Mouse (Mus musculus) urinary bladder, adult 18-20 months (tissue): ENCODE results near the gene Lgr6.

Source experiments
- DNase-seq, 2 experiments: peaks; one replicate each; pipeline ENCODE4 v3.0.0; 2022; ENCODE audit warnings: low spot score in 2 of 2, mixed read lengths in 2 of 2

The Lgr6 gene

GRCm38 (mm10) chr1:135079021-135079420 lies 26.1 kb downstream of the Lgr6 start:
- no peak for DNase-seq

GRCm38 (mm10) chr1:135076470-135076869 lies 28.6 kb downstream of the Lgr6 start:
- DNase-seq = no peak

- DNase-seq = no peak
Measured at GRCm38 (mm10) chr1:135075270-135075669, 29.8 kb downstream of the Lgr6 start.

- no peak for DNase-seq
Measured at GRCm38 (mm10) chr1:135072643-135073042, 32.4 kb downstream of the Lgr6 start.

GRCm38 (mm10) chr1:135069841-135070240 lies 35.2 kb downstream of the Lgr6 start:
- DNase-seq = no peak

- no peak for DNase-seq
Measured at GRCm38 (mm10) chr1:135064525-135064924, 40.6 kb downstream of the Lgr6 start.

- DNase-seq = no peak
Measured at GRCm38 (mm10) chr1:135062936-135063335, 42.1 kb downstream of the Lgr6 start.

- no peak for DNase-seq
Measured at GRCm38 (mm10) chr1:135061300-135061699, 43.8 kb downstream of the Lgr6 start.

- DNase-seq = no peak
Measured at GRCm38 (mm10) chr1:135060174-135060573, 44.9 kb downstream of the Lgr6 start.

GRCm38 (mm10) chr1:135056901-135057300 lies 48.2 kb downstream of the Lgr6 start:
- DNase-seq = no peak

- no peak for DNase-seq
Measured at GRCm38 (mm10) chr1:135054121-135054520, 51.0 kb downstream of the Lgr6 start.

GRCm38 (mm10) chr1:135044439-135044838 lies 60.6 kb downstream of the Lgr6 start:
- DNase-seq = no peak

- no peak for DNase-seq
Measured at GRCm38 (mm10) chr1:135036297-135036696, 68.8 kb downstream of the Lgr6 start.

GRCm38 (mm10) chr1:135032658-135033057 lies 72.4 kb downstream of the Lgr6 start:
- DNase-seq = no peak

GRCm38 (mm10) chr1:135030121-135030520 lies 75.0 kb downstream of the Lgr6 start:
- DNase-seq = no peak

- DNase-seq = no peak
Measured at GRCm38 (mm10) chr1:135026275-135026674, 78.8 kb downstream of the Lgr6 start.

- DNase-seq = no peak
Measured at GRCm38 (mm10) chr1:135023583-135023982, 81.5 kb downstream of the Lgr6 start.

- DNase-seq = no peak
Measured at GRCm38 (mm10) chr1:135021936-135022335, 83.1 kb downstream of the Lgr6 start.

GRCm38 (mm10) chr1:135020970-135021369 lies 84.1 kb downstream of the Lgr6 start:
- no peak for DNase-seq

GRCm38 (mm10) chr1:135020281-135020940 lies 84.7 kb downstream of the Lgr6 start:
- no peak for DNase-seq

GRCm38 (mm10) chr1:135019775-135020167 lies 85.3 kb downstream of the Lgr6 start:
- no peak for DNase-seq

GRCm38 (mm10) chr1:135019087-135019774 lies 85.8 kb downstream of the Lgr6 start:
- no peak for DNase-seq

- no peak for DNase-seq
Measured at GRCm38 (mm10) chr1:135017656-135018015, 87.4 kb downstream of the Lgr6 start.
